Comparison of ENCODE assay signal across 9 mouse cellular contexts in genomic region chr5:143311886-143312285, GRCm38 (mm10). TPM values are rescaled to one million over a fixed set of nuclear protein-coding genes. Genes with fewer than 3 reads are reported as not detected.
DNase-seq lines count a peak whose midpoint lies in the region; ATAC-seq and TF ChIP-seq lines count a peak whose summit lies in the region.
"Had no signal": no experiment of that assay in that cellular context is flagged by ENCODE, and none has a peak within 500 bp of the region (broad histone marks: within the 10 kb centered on the region; RNA-seq: fewer than 3 reads in every experiment).

No protein-coding gene starts in this region.

- H3K4me1 ChIP-seq in liver, embryonic 14.5 days (replicated peaks; ENCODE audit: control insufficient read depth in 2 of 2, insufficient read depth in 2 of 2, low read length in 1 of 2), result peaks cover 3 to 13% of the 10 kb centered on the region in 2 experiments; a peak in 3 of 4 replicates

- no peaks in the 10 kb centered on the region for H3K9me3 ChIP-seq in liver, embryonic 14.5 days (ENCODE audit: control insufficient read depth, low read length)
- H3K9me3 ChIP-seq: liver, embryonic 15.5 days had no signal

- peak; percentile 97 for TF ChIP-seq CTCF in liver, embryonic 14.5 days (IDR thresholded peaks at IDR 0.05; ENCODE audit: low read depth)

- peak; percentile 50 for ATAC-seq in CD4-positive, CD25-positive, alpha-beta regulatory T cell, adult 4 months
- peak; percentile 75 for ATAC-seq in erythroid progenitor cell, adult 5-6 weeks (replicated peaks; ENCODE audit: low FRiP score, poor library complexity, severe bottlenecking)
- ATAC-seq in liver, embryonic 14.5 days (ENCODE audit: insufficient read depth), result no peak

- H3K36me3 ChIP-seq in liver, embryonic 14.5 days (replicated peaks; ENCODE audit: control insufficient read depth, insufficient read depth, low read depth), result peaks cover 41% of the 10 kb centered on the region

- no peak overlapping the region for H3K4me2 ChIP-seq in liver, embryonic 14.5 days (ENCODE audit: low read depth)
- H3K4me2 ChIP-seq: liver, embryonic 15.5 days had no signal

- H3K4me3 ChIP-seq in liver, embryonic 14.5 days (ENCODE audit: insufficient read depth in 1 of 2, low read depth in 2 of 2, low read length in 2 of 2), result no peak overlapping the region
- H3K4me3 ChIP-seq: liver, embryonic 15.5 days had no signal

- WGBS in liver, embryonic 14.5 days (ENCODE audit: insufficient replicate concordance), result 54% methylated on average over 8 of the region's 8 CpGs

- no peak for TF ChIP-seq EP300 in liver, embryonic 14.5 days (IDR thresholded peaks at IDR 0.05; ENCODE audit: low read depth)

- peak; percentile 86 for DNase-seq in 3T3-L1 (ENCODE audit: low read depth, low spot score)
- DNase-seq in brain, embryonic 18.5 days (ENCODE audit: low read depth, low spot score), result peak; percentile 22
- peak; percentile 88 for DNase-seq in kidney, postnatal 10 days
- peak; percentile 64 to 70 (median 65) for DNase-seq in liver, embryonic 14.5 days (ENCODE audit: low read depth in 3 of 3, low spot score in 3 of 3)
- DNase-seq in right cerebral cortex, adult 18-20 months, result peak; percentile 67
- peak; percentile 81 for DNase-seq in urinary bladder, postnatal 14 days (ENCODE audit: low spot score)

- H3K9ac ChIP-seq in liver, embryonic 14.5 days (replicated peaks), result no peak overlapping the region
- H3K9ac ChIP-seq: liver, embryonic 15.5 days had no signal

- H3K27me3 ChIP-seq in liver, embryonic 14.5 days (ENCODE audit: control insufficient read depth, insufficient read depth, low read length), result no peaks in the 10 kb centered on the region
- H3K27me3 ChIP-seq: liver, embryonic 15.5 days had no signal

- no peak overlapping the region for H3K27ac ChIP-seq in liver, embryonic 14.5 days
- H3K27ac ChIP-seq: liver, embryonic 15.5 days had no signal

RNA-seq across cellular contexts. Expression of gene E130309D02Rik, which starts 3.3 kb away (rescaled TPM):
- 1 to 10 TPM; 5.1 to 7.5 TPM for polyA plus RNA-seq in CD4-positive, CD25-positive, alpha-beta regulatory T cell, adult 4 months (2017; shearing (Covaris generic))
- 14.7 and 20.9 TPM in 2 replicates for total RNA-seq in erythroid progenitor cell, adult 5-6 weeks (2015; ENCODE audit: low replicate concordance)
- 7.8 and 8.2 TPM in 2 replicates for total RNA-seq in erythroid progenitor cell, adult 5-6 weeks (2017; ENCODE audit: low replicate concordance)
- 12.7 and 14.1 TPM in 2 replicates for polyA plus RNA-seq in liver, embryonic 14.5 days (2012; rRNA removed)
- 13.7 and 17.2 TPM in 2 replicates for polyA plus RNA-seq in liver, embryonic 14.5 days (2014; fragmentation: Nextera tagmentation; extraction: Ambion mirVana)

RNA-seq across cellular contexts. Expression of gene Zdhhc4, which starts 17.2 kb away (rescaled TPM):
- polyA plus RNA-seq in CD4-positive, CD25-positive, alpha-beta regulatory T cell, adult 4 months (2017; shearing (Covaris generic)), result 100 to 1,000 TPM in 1 of 2 experiments, 10 to 100 TPM in 1; 54.0 to 104 TPM
- total RNA-seq in erythroid progenitor cell, adult 5-6 weeks (2015; ENCODE audit: low replicate concordance), result 16.6 and 43.6 TPM in 2 replicates
- 11.6 and 29.8 TPM in 2 replicates for total RNA-seq in erythroid progenitor cell, adult 5-6 weeks (2017; ENCODE audit: low replicate concordance)
- 16.4 and 19.3 TPM in 2 replicates for polyA plus RNA-seq in liver, embryonic 14.5 days (2012; rRNA removed)
- polyA plus RNA-seq in liver, embryonic 14.5 days (2014; fragmentation: Nextera tagmentation; extraction: Ambion mirVana), result 24.5 and 25.9 TPM in 2 replicates

RNA-seq across cellular contexts. Expression of gene Zfp853, which starts 18.5 kb away (rescaled TPM):
- not detected for polyA plus RNA-seq in CD4-positive, CD25-positive, alpha-beta regulatory T cell, adult 4 months (2017; shearing (Covaris generic))
- not detected in 2 replicates for total RNA-seq in erythroid progenitor cell, adult 5-6 weeks (2015; ENCODE audit: low replicate concordance)
- total RNA-seq in erythroid progenitor cell, adult 5-6 weeks (2017; ENCODE audit: low replicate concordance), result not detected in 2 replicates
- 0.10 and 0.11 TPM in 2 replicates for polyA plus RNA-seq in liver, embryonic 14.5 days (2012; rRNA removed)
- polyA plus RNA-seq in liver, embryonic 14.5 days (2014; fragmentation: Nextera tagmentation; extraction: Ambion mirVana), result not detected in 2 replicates
- polyA plus RNA-seq: liver, embryonic 15.5 days had no signal

RNA-seq across cellular contexts. Expression of gene Zfp316, which starts 42.1 kb away (rescaled TPM):
- polyA plus RNA-seq in CD4-positive, CD25-positive, alpha-beta regulatory T cell, adult 4 months (2017; shearing (Covaris generic)), result under 1 TPM; 0.19 to 0.35 TPM
- 0.36 TPM in 1 of 2 replicates, not detected in the other for total RNA-seq in erythroid progenitor cell, adult 5-6 weeks (2015; ENCODE audit: low replicate concordance)
- total RNA-seq in erythroid progenitor cell, adult 5-6 weeks (2017; ENCODE audit: low replicate concordance), result 0.64 and 0.76 TPM in 2 replicates
- 0.28 and 0.33 TPM in 2 replicates for polyA plus RNA-seq in liver, embryonic 14.5 days (2012; rRNA removed)
- 0.05 and 0.10 TPM in 2 replicates for polyA plus RNA-seq in liver, embryonic 14.5 days (2014; fragmentation: Nextera tagmentation; extraction: Ambion mirVana)

RNA-seq across cellular contexts. Expression of gene Grid2ip, which starts 45.3 kb away (rescaled TPM):
- polyA plus RNA-seq in CD4-positive, CD25-positive, alpha-beta regulatory T cell, adult 4 months (2017; shearing (Covaris generic)), result not detected
- not detected in 2 replicates for total RNA-seq in erythroid progenitor cell, adult 5-6 weeks (2015; ENCODE audit: low replicate concordance)
- total RNA-seq in erythroid progenitor cell, adult 5-6 weeks (2017; ENCODE audit: low replicate concordance), result not detected in 2 replicates
- polyA plus RNA-seq in liver, embryonic 14.5 days (2012; rRNA removed), result 0.01 and 0.05 TPM in 2 replicates
- polyA plus RNA-seq in liver, embryonic 14.5 days (2014; fragmentation: Nextera tagmentation; extraction: Ambion mirVana), result not detected in 2 replicates
- polyA plus RNA-seq: liver, embryonic 15.5 days had no signal

Comparison
In these comparisons a context has a peak if more than half of its experiments do, and no peak if none do; other contexts are left out.
1. DNase-seq: peak in every context shown above with its lines; median percentile 88 in kidney, postnatal 10 days; 86 in 3T3-L1; 81 in urinary bladder, postnatal 14 days; 67 in right cerebral cortex, adult 18-20 months; 65 in liver, embryonic 14.5 days; 22 in brain, embryonic 18.5 days.